Mouse (Mus musculus) forelimb bud, embryonic 11.5 days (tissue): Measurements from ENCODE around the gene Ghrh.

ENCODE experiments used
- DNase-seq: peaks from one replicate; pipeline ENCODE4 v3.0.0-alpha.2; 2012; ENCODE audit warnings: low read depth, low spot score

The Ghrh gene

GRCm38 (mm10) chr2:157308273-157308917 lies 38.9 kb downstream of the Ghrh start:
- no peak for DNase-seq

- no peak for DNase-seq
Observed at GRCm38 (mm10) chr2:157307715-157308265, 39.5 kb downstream of the Ghrh start.

GRCm38 (mm10) chr2:157306091-157307032 lies 40.9 kb downstream of the Ghrh start:
- DNase-seq, result no peak

GRCm38 (mm10) chr2:157303096-157303495 lies 44.2 kb downstream of the Ghrh start:
- no peak for DNase-seq

- DNase-seq, result no peak
Observed at GRCm38 (mm10) chr2:157300051-157300450, 47.3 kb downstream of the Ghrh start.

- DNase-seq, result no peak
Observed at GRCm38 (mm10) chr2:157296105-157296689, 51.1 kb downstream of the Ghrh start.

GRCm38 (mm10) chr2:157292093-157292492 lies 55.2 kb downstream of the Ghrh start:
- DNase-seq, result peak; percentile 62

GRCm38 (mm10) chr2:157288996-157289395 lies 58.3 kb downstream of the Ghrh start:
- no peak for DNase-seq

- peak; percentile 50 for DNase-seq
Observed at GRCm38 (mm10) chr2:157287542-157287941, 59.8 kb downstream of the Ghrh start.

- DNase-seq, result no peak
Observed at GRCm38 (mm10) chr2:157283321-157283720, 64.0 kb downstream of the Ghrh start.
